Mouse (Mus musculus): ENCODE results near the gene Reep6.

Reep6 gene

DNA sequence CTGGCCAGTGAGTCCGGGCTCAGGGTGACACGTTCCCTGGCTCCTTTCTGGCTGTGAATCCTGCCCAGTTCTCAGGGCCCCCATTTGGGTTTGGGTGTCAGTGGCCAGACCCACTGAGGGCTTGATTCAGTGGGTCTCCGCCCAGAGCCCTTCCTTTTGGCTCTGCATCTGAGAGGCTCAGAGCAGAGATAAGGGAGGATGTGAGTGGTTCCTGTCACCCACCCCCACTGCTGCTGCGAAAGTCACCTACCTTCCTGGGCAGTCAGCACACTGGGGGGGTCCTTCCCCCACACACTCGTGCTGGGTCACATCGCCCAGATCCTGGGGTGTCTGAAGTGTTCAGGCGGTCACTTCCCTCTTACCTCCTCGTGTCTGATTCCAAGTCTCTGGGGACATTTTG is 23.0 kb downstream of the Reep6 start:
- no peak for DNase-seq (ENCODE audit: low read depth, low spot score)

DNA sequence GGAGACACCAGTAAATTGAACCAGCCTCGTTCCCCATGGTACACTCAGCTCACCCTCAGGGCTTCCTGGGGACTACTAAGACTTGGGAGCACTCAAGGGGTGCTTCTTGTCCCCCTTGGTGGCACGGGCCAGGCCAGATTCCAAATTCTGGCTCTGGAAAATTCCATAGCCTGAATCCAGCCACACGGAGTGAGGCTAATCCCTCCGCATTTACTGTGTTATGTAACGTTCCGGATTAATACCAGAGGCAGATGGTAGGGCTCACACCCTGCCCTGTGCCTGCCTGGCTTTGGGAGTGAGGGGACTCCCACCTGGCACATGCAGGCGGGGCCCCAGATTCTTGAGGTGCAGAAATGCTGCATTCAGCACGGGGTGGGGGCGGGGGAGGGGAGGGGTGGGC is 25.7 kb downstream of the Reep6 start:
- peak; percentile 77 for DNase-seq (ENCODE audit: low read depth, low spot score)

DNA sequence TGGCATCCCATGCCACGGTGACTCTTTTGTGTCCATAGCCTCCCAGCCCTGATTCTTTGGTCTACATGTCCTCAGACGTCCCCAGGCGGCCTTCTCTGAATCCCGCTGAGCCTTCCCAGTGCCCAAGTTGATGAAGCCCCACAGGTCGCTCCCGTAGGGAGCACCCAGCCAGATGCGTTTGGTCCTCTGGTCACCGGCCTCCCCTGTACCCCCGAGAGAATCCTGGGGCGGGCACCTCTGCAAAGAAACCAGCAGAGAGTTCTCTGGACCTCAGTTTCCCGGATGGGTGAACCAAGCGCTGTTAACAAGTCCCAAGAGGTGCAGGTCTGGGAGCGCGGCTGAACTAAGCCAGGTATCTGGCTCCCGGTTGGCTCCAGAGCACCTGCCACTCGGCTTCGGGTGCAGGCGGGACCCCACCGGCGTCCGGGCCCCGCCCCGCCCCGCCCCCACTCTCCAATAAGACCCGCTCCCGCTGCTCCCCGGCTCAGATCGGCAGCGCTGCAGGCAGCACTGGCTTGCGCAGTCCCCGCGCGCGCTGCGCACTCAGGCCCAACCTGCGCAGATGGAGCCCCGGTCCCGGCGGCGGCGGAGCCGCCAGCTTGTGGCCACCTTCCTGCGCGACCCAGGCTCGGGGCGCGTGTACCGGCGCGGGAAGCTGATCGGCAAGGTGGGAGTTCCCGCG is 26.4 kb downstream of the Reep6 start, which contains the start of gene Plk5:
TSS of gene Plk5 (plus strand) at position 459 of the 682 bp plus-strand sequence.
- peak; percentile 65 for DNase-seq (ENCODE audit: low read depth, low spot score)

DNA sequence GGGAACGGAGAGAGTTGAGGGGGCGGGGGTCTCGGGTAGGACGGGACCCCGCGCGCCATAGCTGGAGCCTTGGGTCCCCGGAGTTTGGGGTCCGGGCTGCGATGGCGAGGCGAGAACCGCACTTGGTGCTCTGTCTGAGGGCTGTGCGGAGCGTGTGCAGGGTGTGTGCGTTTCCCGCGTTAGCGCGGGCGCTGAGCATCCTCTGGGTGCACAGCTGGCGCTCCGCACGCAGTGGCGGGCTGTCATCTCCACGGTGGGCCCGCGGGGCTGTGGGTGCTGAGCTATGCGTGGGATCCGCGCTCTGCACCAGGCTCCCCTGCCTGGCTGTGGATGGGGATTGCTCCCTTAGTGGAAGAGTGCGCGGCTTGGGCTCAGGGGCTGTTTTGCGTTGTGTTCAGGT is 27.0 kb downstream of the Reep6 start:
- no peak for DNase-seq (ENCODE audit: low read depth, low spot score)

DNA sequence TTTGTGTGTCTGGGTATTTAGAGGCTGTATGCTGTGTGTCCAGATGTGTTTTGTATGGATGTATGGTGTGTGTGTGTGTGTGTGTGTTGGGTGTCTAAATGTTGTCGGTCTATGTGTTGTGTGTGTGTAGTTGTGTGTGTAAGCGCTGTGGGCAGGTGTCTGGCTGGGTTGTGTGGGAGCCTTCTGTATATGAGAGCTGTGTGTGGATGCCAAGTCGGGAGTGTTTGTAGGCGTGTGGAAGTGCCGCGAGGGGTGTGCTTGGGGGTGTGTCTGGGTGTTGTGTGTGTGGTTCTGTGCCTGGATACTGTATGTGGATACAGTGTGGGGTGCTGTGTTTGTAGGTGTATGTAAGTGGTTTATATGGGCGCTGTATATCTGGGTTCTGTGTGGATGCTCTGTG is 27.6 kb downstream of the Reep6 start:
- no peak for DNase-seq (ENCODE audit: low read depth, low spot score)

DNA sequence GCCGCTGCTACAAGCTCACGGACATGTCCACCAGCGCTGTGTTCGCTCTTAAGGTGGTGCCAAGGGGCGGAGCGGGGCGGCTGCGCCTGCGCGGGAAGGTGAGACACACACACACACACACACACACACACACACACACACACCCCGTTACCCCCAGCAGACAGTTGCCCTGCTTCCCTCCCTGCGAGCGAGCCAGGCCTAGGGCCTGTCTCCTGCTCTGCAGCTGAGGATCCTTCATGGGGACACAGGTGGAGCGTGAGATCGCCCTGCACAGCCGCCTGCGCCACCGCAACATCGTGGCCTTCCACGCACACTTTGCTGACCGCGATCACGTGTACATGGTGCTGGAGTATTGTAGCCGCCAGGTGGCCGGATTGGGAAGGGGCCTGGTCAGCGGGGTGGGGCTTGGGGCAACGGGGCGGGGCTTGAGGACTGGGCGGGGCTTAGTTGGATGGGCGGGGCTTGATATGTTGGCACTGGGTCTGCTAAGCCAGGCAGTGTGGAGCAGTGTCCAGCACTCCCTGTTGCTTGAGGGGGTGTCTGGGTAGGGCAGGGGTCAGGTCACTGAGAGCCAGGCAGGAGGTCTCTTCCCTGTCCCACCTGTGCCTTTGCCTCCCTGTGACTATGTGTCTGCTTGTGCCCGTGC is 28.4 kb downstream of the Reep6 start:
- peak; percentile 75 for DNase-seq (ENCODE audit: low read depth, low spot score)

DNA sequence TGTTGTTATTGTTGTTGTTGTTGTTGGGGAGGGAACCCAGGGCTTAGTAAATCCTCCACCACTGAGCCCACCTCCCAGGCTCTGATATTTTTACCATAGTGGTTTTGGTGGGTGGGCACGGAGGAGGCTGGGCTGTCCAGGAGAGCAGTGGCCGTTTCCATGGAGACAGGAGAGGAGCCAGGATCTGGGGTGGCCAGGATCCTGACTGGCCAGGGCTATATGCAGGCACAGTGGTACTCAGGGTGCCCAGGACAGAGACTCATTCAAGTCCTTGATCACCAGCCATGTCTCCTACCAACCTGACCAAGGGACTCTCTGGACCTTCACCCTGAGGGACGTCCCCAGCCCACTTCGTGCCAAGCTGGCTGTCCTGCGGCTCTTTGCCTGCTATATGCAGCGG is 34.0 kb downstream of the Reep6 start:
- no peak for DNase-seq (ENCODE audit: low read depth, low spot score)

DNA sequence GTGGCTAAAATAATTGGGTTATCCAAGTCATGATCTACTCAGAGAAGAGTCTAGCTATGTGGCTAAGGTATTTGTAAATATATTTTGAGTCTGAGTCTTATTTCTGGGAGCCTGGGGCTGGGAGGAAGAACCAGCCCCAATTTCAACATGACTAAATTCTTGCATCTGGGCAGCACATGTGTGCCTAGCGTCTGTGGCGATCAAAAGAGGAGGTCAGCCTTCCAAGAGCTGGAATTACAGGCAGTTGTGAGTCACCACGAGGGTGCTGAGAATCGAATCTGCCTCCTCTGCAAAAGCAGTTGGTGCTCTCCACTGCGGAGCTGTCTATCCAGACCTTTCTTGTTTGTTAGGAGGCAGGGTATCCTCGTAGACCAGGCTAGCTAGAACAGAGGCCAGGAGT is 36.0 kb downstream of the Reep6 start:
- DNase-seq (ENCODE audit: low read depth, low spot score), result no peak

DNA sequence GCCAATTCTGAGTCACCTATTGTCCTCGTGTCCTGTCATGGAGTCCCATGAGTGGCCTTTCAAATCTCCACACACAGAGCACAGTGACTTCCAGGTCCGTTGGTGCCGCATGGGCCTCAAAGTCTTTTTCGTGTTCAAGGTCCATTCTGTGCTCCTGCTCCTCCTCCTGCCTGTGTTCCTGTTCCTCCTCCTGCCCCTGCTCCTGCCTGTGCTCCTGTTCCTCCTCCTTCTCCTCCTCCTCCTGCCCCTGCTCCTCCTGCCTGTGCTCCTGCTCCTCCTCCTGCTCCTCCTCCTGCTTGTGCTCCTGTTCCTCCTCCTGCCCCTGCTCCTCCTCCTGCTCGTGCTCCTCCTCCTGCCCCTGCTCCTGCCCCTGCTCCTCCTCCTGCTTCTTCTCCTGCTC is 38.2 kb downstream of the Reep6 start:
- no peak for DNase-seq (ENCODE audit: low read depth, low spot score)

DNA sequence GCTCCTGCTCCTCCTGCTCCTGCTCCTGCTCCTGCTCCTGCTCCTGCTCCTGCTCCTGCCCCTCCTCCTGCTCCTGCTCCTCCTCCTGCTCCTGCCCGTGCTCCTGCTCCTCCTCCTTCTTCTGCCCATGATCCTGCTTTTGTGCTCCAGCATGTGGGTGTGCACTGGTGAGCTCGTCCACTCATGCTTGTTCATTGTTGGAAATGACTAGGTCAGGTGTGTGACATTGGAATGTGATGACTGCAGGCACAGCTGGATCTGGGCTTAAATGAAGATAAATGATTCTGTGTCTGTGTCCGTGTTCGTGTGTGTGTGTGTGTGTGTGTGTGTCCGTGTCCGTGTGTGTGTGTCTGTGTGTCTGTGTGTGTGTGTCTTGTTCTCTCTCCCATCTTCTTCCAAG is 38.6 kb downstream of the Reep6 start:
- DNase-seq (ENCODE audit: low read depth, low spot score), result no peak

DNA sequence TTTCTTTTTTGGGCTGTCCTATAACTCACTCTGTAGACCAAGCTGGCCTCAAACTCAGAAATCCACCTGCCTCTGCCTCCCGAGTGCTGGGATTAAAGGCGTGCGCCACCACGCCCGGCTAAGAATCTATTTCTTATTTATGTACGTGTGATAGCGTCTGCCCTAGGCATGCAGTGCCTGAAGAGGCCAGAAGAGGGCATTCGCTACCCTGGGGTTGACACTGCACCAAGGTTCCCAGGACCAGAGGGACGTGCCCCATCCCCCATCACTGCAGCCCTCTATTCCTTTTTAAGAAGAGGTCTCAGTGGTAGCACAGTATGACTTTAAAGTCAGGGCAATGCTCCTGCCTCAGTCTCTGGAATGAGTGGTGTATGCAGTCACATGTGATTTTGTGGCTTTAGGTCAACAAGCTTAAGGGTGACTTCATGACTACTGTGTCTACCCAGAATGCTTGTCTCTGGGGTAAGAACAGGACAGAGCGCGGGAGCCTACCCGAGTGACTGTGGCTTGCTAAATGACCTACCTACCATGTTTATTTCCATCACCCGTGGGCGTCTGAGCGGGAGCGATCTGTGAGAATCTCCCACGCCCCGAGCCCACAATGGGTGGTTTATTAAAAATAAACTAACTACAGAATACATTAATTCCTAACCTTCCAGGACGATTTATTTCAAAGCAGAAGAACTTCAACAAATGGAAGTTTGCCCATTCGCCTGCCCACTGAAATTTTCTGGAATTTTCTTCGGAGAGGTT is 40.4 kb downstream of the Reep6 start:
- no peak for DNase-seq (ENCODE audit: low read depth, low spot score)

DNA sequence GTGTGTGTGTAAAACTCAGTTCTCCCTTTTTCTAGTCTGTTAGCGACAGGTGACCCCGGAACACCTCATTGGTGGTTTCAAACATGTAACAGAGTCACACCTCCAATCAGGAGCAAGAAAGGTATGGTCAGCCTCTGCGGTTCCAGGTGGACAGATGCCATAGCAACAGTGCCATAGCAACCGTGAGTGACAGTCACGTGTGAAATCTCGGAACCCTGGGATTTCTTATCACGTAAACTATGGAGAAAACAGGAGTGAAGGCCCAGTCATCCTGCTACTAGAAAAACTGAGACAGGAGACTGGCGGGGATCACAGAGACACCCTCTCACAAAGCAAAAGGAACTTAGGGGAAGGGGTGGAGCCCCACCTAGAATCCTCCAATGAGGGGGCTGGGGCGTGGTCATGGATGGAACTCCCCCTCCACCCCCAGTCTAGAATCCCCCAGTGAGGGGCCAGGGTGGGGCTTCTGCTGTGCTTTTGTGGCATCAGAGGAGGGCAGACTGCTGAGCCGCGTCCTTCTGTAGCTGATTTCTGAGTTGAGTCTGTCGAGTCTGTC is 41.7 kb downstream of the Reep6 start:
- no peak for DNase-seq (ENCODE audit: low read depth, low spot score)

DNA sequence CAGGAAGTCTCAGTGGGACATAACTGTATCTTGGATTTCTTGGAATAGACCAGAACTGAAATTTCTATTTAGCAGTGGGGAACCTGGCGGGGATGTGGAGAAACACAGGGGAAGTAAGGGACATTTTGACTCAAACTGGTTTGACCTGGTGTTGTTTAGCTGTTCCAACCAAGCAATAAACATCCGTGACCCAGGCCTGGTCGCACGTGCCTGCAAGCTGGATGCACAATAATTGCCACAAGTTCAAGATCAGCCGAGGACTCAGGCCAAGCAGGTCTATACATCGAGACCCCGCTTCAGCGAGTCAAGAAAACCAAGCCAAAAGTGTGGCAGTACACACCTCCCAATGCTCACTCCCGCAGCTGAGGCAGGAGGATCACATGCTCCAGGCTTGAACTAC is 42.2 kb downstream of the Reep6 start:
- DNase-seq (ENCODE audit: low read depth, low spot score), result no peak

DNA sequence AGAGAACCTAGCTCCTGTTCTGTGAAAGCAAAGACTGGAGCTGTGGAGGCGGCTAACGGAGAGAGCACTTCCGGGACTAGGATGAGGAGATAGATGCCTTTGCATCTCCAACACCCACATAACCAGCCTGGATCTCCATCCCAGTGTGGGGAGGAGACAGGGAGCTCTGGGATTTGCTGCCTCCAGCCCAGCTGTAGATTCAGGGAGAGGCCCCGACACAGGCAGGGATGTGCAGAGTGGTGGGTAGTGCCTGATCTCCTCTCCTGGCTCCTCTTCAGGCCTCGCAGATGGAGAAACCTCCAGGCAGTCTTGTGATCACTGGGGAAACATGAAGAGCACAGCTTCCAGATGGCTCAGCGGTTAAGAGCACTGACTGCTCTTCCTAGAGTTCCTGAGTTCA is 43.0 kb downstream of the Reep6 start:
- DNase-seq (ENCODE audit: low read depth, low spot score), result no peak

DNA sequence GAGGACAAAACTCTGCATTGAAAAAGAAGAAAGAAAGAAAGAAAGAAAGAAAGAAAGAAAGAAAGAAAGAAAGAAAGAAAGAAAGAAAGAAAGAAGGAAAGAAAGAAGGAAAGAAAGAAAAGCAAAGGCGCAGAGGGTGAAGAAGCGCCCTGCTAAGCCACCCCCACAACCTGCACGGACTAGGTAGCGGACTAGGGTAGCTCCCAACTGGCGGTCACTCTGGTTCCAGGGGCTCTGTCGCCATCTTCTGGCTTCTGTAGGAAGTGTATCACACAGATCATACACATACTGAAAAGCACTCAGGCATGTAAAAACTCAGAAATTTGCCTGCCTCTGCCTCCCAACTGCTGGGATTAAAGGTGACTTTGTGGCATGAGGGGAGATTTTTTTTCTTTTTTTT is 44.3 kb downstream of the Reep6 start:
- peak; percentile 64 for DNase-seq (ENCODE audit: low read depth, low spot score)

DNA sequence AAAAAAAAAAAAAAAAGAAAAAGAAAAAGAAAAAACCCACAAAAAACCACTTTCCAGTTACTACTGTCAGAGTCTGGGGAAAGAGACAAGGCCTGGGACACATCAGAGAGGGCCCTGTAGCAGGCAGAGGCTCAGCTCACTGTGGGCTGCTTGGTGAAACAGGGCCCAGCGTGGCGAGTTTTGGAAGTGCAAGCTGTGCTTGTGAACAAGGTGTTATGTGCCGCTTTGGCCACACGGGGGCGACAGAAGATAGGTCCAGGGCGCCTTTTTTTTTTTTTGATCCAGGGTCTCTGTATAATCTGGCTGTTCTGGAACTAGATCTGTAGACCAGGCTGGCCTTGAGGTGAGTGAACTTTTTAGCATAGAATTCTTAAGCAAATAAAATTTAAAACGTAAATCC is 46.4 kb downstream of the Reep6 start:
- peak; percentile 83 for DNase-seq (ENCODE audit: low read depth, low spot score)

DNA sequence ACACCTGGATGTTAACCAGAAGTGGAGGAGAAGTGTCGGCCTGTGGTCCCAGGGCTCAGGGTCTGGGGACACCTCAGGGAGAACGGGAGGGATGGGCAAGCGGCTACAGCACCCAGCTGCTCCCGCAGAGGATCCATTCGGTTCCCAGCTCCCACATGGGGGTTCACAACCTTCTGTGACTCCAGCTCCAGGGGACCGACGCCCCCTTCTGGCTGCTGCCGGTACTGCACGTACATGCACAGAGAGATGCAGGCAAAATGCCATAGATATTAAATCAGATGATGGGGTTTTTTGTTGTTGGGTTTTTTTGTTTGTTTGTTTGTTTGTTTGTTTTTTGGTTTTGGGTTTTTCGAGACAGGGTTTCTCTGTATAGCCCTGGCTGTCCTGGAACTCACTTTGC is 48.0 kb downstream of the Reep6 start:
- DNase-seq (ENCODE audit: low read depth, low spot score), result no peak

DNA sequence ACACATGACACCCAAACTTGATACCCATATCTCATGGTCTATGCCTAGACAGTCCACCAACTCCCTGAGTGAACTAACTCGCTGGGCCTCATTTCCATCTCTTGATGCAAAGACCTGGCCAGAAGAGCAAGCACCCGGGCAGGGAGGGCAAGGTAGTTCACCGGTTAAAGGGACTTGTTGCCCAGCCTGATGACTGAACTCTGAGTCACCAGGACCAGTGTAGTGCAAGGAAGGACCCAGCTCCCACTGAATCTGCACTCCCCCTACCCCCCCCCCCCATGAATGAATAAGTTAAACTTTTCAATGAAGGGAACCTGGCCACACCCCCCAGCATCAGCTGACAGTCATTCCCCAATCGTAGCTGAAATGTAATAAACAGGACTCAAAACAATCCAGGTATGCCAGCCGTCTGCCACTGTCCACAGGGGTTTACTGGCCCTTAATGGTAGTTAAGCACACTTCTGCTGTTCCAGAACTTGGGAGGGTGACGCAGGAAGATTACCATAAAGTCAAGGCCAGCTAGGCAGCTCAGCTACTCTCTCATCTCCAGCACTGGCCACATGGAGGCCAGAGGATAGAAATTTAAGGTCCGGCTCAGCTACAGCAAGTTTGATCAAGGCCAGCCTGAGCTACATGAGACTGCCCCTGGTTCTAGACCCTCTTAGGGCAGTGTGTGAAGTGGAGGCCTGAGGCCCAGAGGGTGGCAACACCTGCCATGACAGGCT is 53.0 kb downstream of the Reep6 start:
- DNase-seq (ENCODE audit: low read depth, low spot score), result no peak

DNA sequence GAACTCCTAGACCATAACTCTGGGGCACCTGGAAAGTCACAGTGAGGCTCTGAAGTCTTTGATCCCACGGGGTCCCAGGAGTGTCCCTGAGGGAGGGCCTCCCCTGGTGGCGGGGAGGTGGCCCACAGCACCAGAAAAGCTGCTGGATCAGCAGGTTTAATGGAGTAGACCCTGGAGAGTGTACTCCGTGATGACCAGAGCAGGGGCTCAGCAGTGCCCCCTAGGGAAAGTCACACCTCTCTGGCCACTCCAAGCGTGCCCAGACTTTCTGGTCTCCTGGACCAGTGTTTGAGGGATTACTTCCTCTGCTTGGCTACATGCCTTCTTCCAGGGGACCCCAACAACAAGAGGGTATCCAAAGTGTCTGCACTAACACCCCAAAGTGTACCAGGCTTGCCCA is 53.7 kb downstream of the Reep6 start:
- DNase-seq (ENCODE audit: low read depth, low spot score), result no peak

DNA sequence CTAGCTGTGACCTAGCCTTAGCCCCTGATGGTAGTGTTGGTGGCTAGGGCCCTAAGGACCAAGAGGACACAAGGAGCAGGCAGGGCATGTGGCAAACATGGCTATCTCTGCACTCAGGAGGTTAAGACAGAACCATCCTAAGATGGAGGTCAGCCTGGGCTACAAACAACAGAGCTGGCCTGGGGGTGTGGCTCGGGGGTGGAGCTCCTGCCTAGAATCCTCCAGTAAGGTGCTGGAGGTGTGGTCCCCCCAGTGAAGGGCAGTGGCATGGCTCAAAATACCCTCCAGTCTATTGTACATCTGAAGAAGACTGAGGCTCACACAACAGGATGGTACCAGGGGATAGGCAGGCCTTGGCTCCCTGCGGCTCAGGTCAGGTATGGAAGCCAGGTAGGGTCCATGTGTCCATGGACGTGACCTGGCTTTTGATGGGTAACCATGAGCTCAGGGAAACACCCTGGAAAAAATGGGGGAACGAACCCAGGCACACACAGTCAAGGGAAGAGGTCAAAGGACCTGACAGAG is 54.4 kb downstream of the Reep6 start:
- no peak for DNase-seq (ENCODE audit: low read depth, low spot score)

DNA sequence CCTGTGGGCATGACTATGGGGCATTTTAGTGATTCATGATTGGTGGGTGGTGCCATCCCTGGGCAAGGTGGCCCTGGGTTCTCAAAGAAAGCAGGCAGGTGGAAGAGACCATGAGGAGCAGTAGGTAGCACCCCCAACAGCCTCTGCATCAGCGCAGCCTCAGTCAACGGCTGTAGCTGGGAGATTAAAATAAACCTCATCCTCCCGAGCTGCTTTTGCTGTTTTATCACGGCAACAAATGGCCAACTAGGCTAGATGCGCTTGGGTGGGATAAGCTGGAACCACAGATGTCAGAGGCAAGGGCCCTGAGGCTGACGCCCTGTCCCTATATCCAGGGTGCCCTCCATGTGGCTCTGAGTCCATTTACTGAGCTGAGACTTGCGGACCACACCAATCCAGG is 55.0 kb downstream of the Reep6 start:
- no peak for DNase-seq (ENCODE audit: low read depth, low spot score)

DNA sequence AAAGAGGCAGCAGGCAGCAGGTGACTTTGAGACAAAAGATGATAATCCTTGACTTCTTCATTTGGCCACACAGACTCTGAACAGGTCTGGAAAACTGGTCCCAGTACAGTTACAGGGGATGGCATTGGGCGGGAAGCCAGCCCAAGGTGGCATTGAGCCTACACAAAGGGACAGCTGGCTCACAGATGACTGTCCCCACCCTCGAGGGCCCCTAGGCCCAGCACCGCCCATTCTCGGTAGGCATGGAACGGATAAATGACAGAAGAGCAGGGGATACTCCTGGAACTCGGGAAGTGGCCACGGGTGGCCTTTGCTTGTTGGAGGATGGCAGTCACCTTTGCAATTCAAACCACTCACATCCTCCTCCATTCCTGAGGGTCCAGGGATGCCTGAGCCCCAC is 55.6 kb downstream of the Reep6 start:
- DNase-seq (ENCODE audit: low read depth, low spot score), result no peak

Measured in retina, adult 2 months (tissue).